Mouse (Mus musculus): ENCODE measurements around the gene Farsa. TPM values are rescaled to one million over a fixed set of nuclear protein-coding genes. Genes with fewer than 3 reads are reported as not detected.

Farsa gene
- polyA plus RNA-seq, 2 experiments = 78.4 to 105 TPM

GRCm38 (mm10) chr8:84917781-84918180 is 61.0 kb downstream of the Farsa start:
- Histone ChIP-seq H3K9me3 (ENCODE audit: control insufficient read depth, low read length) (no peaks in the 10 kb centered on the region), H3K27ac (replicated peaks; ENCODE audit: low read depth, low read length) (no peak overlapping the region), H3K4me1 (ENCODE audit: control insufficient read depth, insufficient read depth, low read length) (no peaks in the 10 kb centered on the region), H3K9ac (ENCODE audit: low read depth, low read length, severe bottlenecking) (no peak overlapping the region), H3K27me3 (ENCODE audit: control insufficient read depth, insufficient read depth, low read length) (peaks cover 5% of the 10 kb centered on the region; the same call in 1 of the 2 replicates), H3K4me3 (replicated peaks; ENCODE audit: low read length) (no peak overlapping the region), H3K4me2 (replicated peaks; ENCODE audit: low read depth, low read length, severe bottlenecking) (no peak overlapping the region), H3K36me3 (ENCODE audit: control insufficient read depth, insufficient read depth, low read length) (no peaks in the 10 kb centered on the region)
- DNase-seq (ENCODE audit: low spot score) (no peak), ATAC-seq (ENCODE audit: low FRiP score, low read depth) (no peak)
- TF ChIP-seq POLR2A (IDR thresholded peaks at IDR 0.05; ENCODE audit: borderline replicate concordance, extremely low read depth, insufficient read depth, insufficient read length) = no peak
- WGBS = 29% methylated on average over 20 of the region's 20 CpGs

GRCm38 (mm10) chr8:84918646-84919045 is 61.9 kb downstream of the Farsa start:
- no peak for ATAC-seq (ENCODE audit: low FRiP score, low read depth)
- H3K4me2 ChIP-seq (replicated peaks; ENCODE audit: low read depth, low read length, severe bottlenecking) = no peak overlapping the region
- no peaks in the 10 kb centered on the region for H3K9me3 ChIP-seq (ENCODE audit: control insufficient read depth, low read length)
- 91% methylated on average over 15 of the region's 15 CpGs for WGBS
- no peaks in the 10 kb centered on the region; the same call in 1 of the 2 replicates for H3K27me3 ChIP-seq (ENCODE audit: control insufficient read depth, insufficient read depth, low read length)
- no peak overlapping the region for H3K9ac ChIP-seq (ENCODE audit: low read depth, low read length, severe bottlenecking)
- H3K4me3 ChIP-seq (replicated peaks; ENCODE audit: low read length) = no peak overlapping the region
- no peaks in the 10 kb centered on the region for H3K36me3 ChIP-seq (ENCODE audit: control insufficient read depth, insufficient read depth, low read length)
- no peak for DNase-seq (ENCODE audit: low spot score)
- no peaks in the 10 kb centered on the region for H3K4me1 ChIP-seq (ENCODE audit: control insufficient read depth, insufficient read depth, low read length)
- no peak for TF ChIP-seq POLR2A (IDR thresholded peaks at IDR 0.05; ENCODE audit: borderline replicate concordance, extremely low read depth, insufficient read depth, insufficient read length)
- H3K27ac ChIP-seq (replicated peaks; ENCODE audit: low read depth, low read length) = no peak overlapping the region

Small RNA genes lying within 50 kb of the gene (microRNA-seq; reads per million reads assigned to microRNA genes)
- gene Mir7069 = not detected

Other genes with a start within 250 kb of the Farsa start
Only the 30 nearest of the 31 such genes appear.
- 33.3 and 38.2 TPM in 2 replicates for gene Ier2, start 194.1 kb upstream of the Farsa start, polyA plus RNA-seq (2012; rRNA removed)
- gene Ier2, start 194.1 kb upstream of the Farsa start, polyA plus RNA-seq (2014; fragmentation: Nextera tagmentation; extraction: Ambion mirVana) = 66.0 and 70.1 TPM in 2 replicates
- gene Trmt1, start 170.7 kb upstream of the Farsa start, polyA plus RNA-seq (2012; rRNA removed) = 144 and 158 TPM in 2 replicates
- gene Trmt1, start 170.7 kb upstream of the Farsa start, polyA plus RNA-seq (2014; fragmentation: Nextera tagmentation; extraction: Ambion mirVana) = 71.0 and 71.7 TPM in 2 replicates
- 68.8 and 86.2 TPM in 2 replicates for gene Nacc1, start 169.1 kb upstream of the Farsa start, polyA plus RNA-seq (2012; rRNA removed)
- 18.5 and 19.8 TPM in 2 replicates for gene Nacc1, start 169.1 kb upstream of the Farsa start, polyA plus RNA-seq (2014; fragmentation: Nextera tagmentation; extraction: Ambion mirVana)
- gene Lyl1, start 155.5 kb upstream of the Farsa start, polyA plus RNA-seq (2012; rRNA removed) = 7.1 and 7.6 TPM in 2 replicates
- 5.6 and 6.2 TPM in 2 replicates for gene Lyl1, start 155.5 kb upstream of the Farsa start, polyA plus RNA-seq (2014; fragmentation: Nextera tagmentation; extraction: Ambion mirVana)
- gene G430095P16Rik, start 134.0 kb upstream of the Farsa start, polyA plus RNA-seq (2012; rRNA removed) = 4.3 and 4.8 TPM in 2 replicates
- 5.7 and 6.0 TPM in 2 replicates for gene G430095P16Rik, start 134.0 kb upstream of the Farsa start, polyA plus RNA-seq (2014; fragmentation: Nextera tagmentation; extraction: Ambion mirVana)
- 81.2 and 97.7 TPM in 2 replicates for gene Nfix, start 56.6 kb upstream of the Farsa start, polyA plus RNA-seq (2012; rRNA removed)
- 100 and 108 TPM in 2 replicates for gene Nfix, start 56.6 kb upstream of the Farsa start, polyA plus RNA-seq (2014; fragmentation: Nextera tagmentation; extraction: Ambion mirVana)
- gene Dand5, start 34.2 kb upstream of the Farsa start, polyA plus RNA-seq (2012; rRNA removed) = 5.7 and 5.9 TPM in 2 replicates
- 6.4 and 6.9 TPM in 2 replicates for gene Dand5, start 34.2 kb upstream of the Farsa start, polyA plus RNA-seq (2014; fragmentation: Nextera tagmentation; extraction: Ambion mirVana)
- 39.8 and 45.6 TPM in 2 replicates for gene Gadd45gip1, start 25.5 kb upstream of the Farsa start, polyA plus RNA-seq (2012; rRNA removed)
- gene Gadd45gip1, start 25.5 kb upstream of the Farsa start, polyA plus RNA-seq (2014; fragmentation: Nextera tagmentation; extraction: Ambion mirVana) = 43.2 and 44.9 TPM in 2 replicates
- 82.0 and 82.4 TPM in 2 replicates for gene Rad23a, start 16.3 kb upstream of the Farsa start, polyA plus RNA-seq (2012; rRNA removed)
- gene Rad23a, start 16.3 kb upstream of the Farsa start, polyA plus RNA-seq (2014; fragmentation: Nextera tagmentation; extraction: Ambion mirVana) = 104 and 109 TPM in 2 replicates
- 575 and 831 TPM in 2 replicates for gene Calr, start 10.1 kb upstream of the Farsa start, polyA plus RNA-seq (2012; rRNA removed)
- gene Calr, start 10.1 kb upstream of the Farsa start, polyA plus RNA-seq (2014; fragmentation: Nextera tagmentation; extraction: Ambion mirVana) = 802 and 827 TPM in 2 replicates
- 30.5 and 36.9 TPM in 2 replicates for gene Syce2, start 15.1 kb downstream of the Farsa start, polyA plus RNA-seq (2012; rRNA removed)
- 75.3 and 78.4 TPM in 2 replicates for gene Syce2, start 15.1 kb downstream of the Farsa start, polyA plus RNA-seq (2014; fragmentation: Nextera tagmentation; extraction: Ambion mirVana)
- gene Gcdh, start 36.9 kb downstream of the Farsa start, polyA plus RNA-seq (2012; rRNA removed) = 45.8 and 58.9 TPM in 2 replicates
- 29.8 and 34.5 TPM in 2 replicates for gene Gcdh, start 36.9 kb downstream of the Farsa start, polyA plus RNA-seq (2014; fragmentation: Nextera tagmentation; extraction: Ambion mirVana)
- gene Klf1, start 44.9 kb downstream of the Farsa start, polyA plus RNA-seq (2012; rRNA removed) = 2.5 and 3.0 TPM in 2 replicates
- gene Klf1, start 44.9 kb downstream of the Farsa start, polyA plus RNA-seq (2014; fragmentation: Nextera tagmentation; extraction: Ambion mirVana) = 1.4 and 2.0 TPM in 2 replicates
- 18.5 and 20.5 TPM in 2 replicates for gene Dnase2a, start 51.6 kb downstream of the Farsa start, polyA plus RNA-seq (2012; rRNA removed)
- 13.8 and 15.4 TPM in 2 replicates for gene Dnase2a, start 51.6 kb downstream of the Farsa start, polyA plus RNA-seq (2014; fragmentation: Nextera tagmentation; extraction: Ambion mirVana)
- 0.36 and 0.50 TPM in 2 replicates for gene Mast1, start 80.4 kb downstream of the Farsa start, polyA plus RNA-seq (2012; rRNA removed)
- 0.15 and 0.32 TPM in 2 replicates for gene Mast1, start 80.4 kb downstream of the Farsa start, polyA plus RNA-seq (2014; fragmentation: Nextera tagmentation; extraction: Ambion mirVana)
- not detected in 2 replicates for gene Rtbdn, start 90.0 kb downstream of the Farsa start, polyA plus RNA-seq (2012; rRNA removed)
- gene Rtbdn, start 90.0 kb downstream of the Farsa start, polyA plus RNA-seq (2014; fragmentation: Nextera tagmentation; extraction: Ambion mirVana) = not detected in 2 replicates
- 2.0 TPM in 1 of 2 replicates, not detected in the other for gene Gm49661, start 112.4 kb downstream of the Farsa start, polyA plus RNA-seq (2012; rRNA removed)
- not detected in 2 replicates for gene Gm49661, start 112.4 kb downstream of the Farsa start, polyA plus RNA-seq (2014; fragmentation: Nextera tagmentation; extraction: Ambion mirVana)
- gene Prdx2, start 112.6 kb downstream of the Farsa start, polyA plus RNA-seq (2012; rRNA removed) = 387 and 405 TPM in 2 replicates
- 839 and 877 TPM in 2 replicates for gene Prdx2, start 112.6 kb downstream of the Farsa start, polyA plus RNA-seq (2014; fragmentation: Nextera tagmentation; extraction: Ambion mirVana)
- gene Rnaseh2a, start 112.8 kb downstream of the Farsa start, polyA plus RNA-seq (2012; rRNA removed) = 58.6 and 60.8 TPM in 2 replicates
- gene Rnaseh2a, start 112.8 kb downstream of the Farsa start, polyA plus RNA-seq (2014; fragmentation: Nextera tagmentation; extraction: Ambion mirVana) = 87.6 and 90.8 TPM in 2 replicates
- gene Junb, start 121.7 kb downstream of the Farsa start, polyA plus RNA-seq (2012; rRNA removed) = 11.3 and 16.4 TPM in 2 replicates
- gene Junb, start 121.7 kb downstream of the Farsa start, polyA plus RNA-seq (2014; fragmentation: Nextera tagmentation; extraction: Ambion mirVana) = 16.9 and 18.0 TPM in 2 replicates
- gene Hook2, start 133.6 kb downstream of the Farsa start, polyA plus RNA-seq (2012; rRNA removed) = 15.1 and 17.7 TPM in 2 replicates
- gene Hook2, start 133.6 kb downstream of the Farsa start, polyA plus RNA-seq (2014; fragmentation: Nextera tagmentation; extraction: Ambion mirVana) = 17.4 and 18.1 TPM in 2 replicates
- gene Best2, start 157.5 kb downstream of the Farsa start, polyA plus RNA-seq (2012; rRNA removed) = 0.08 and 0.15 TPM in 2 replicates
- gene Best2, start 157.5 kb downstream of the Farsa start, polyA plus RNA-seq (2014; fragmentation: Nextera tagmentation; extraction: Ambion mirVana) = not detected in 2 replicates
- 173 and 207 TPM in 2 replicates for gene Asna1, start 168.3 kb downstream of the Farsa start, polyA plus RNA-seq (2012; rRNA removed)
- 95.0 and 98.0 TPM in 2 replicates for gene Asna1, start 168.3 kb downstream of the Farsa start, polyA plus RNA-seq (2014; fragmentation: Nextera tagmentation; extraction: Ambion mirVana)
- 163 and 168 TPM in 2 replicates for gene Trir, start 169.8 kb downstream of the Farsa start, polyA plus RNA-seq (2012; rRNA removed)
- gene Trir, start 169.8 kb downstream of the Farsa start, polyA plus RNA-seq (2014; fragmentation: Nextera tagmentation; extraction: Ambion mirVana) = 135 and 156 TPM in 2 replicates
- 89.9 and 112 TPM in 2 replicates for gene Tnpo2, start 179.9 kb downstream of the Farsa start, polyA plus RNA-seq (2012; rRNA removed)
- 16.9 and 18.0 TPM in 2 replicates for gene Tnpo2, start 179.9 kb downstream of the Farsa start, polyA plus RNA-seq (2014; fragmentation: Nextera tagmentation; extraction: Ambion mirVana)
- 51.0 and 73.3 TPM in 2 replicates for gene Fbxw9, start 203.1 kb downstream of the Farsa start, polyA plus RNA-seq (2012; rRNA removed)
- gene Fbxw9, start 203.1 kb downstream of the Farsa start, polyA plus RNA-seq (2014; fragmentation: Nextera tagmentation; extraction: Ambion mirVana) = 28.6 and 30.5 TPM in 2 replicates
- 0.99 TPM in 1 of 2 replicates, not detected in the other for gene Gm5741, start 211.0 kb downstream of the Farsa start, polyA plus RNA-seq (2012; rRNA removed)
- gene Gm5741, start 211.0 kb downstream of the Farsa start, polyA plus RNA-seq (2014; fragmentation: Nextera tagmentation; extraction: Ambion mirVana) = 0.74 and 1.6 TPM in 2 replicates
- gene Dhps, start 214.8 kb downstream of the Farsa start, polyA plus RNA-seq (2012; rRNA removed) = 44.9 and 46.9 TPM in 2 replicates
- 46.1 and 47.7 TPM in 2 replicates for gene Dhps, start 214.8 kb downstream of the Farsa start, polyA plus RNA-seq (2014; fragmentation: Nextera tagmentation; extraction: Ambion mirVana)
- gene Wdr83os, start 223.8 kb downstream of the Farsa start, polyA plus RNA-seq (2012; rRNA removed) = 87.2 and 112 TPM in 2 replicates
- gene Wdr83os, start 223.8 kb downstream of the Farsa start, polyA plus RNA-seq (2014; fragmentation: Nextera tagmentation; extraction: Ambion mirVana) = 138 and 139 TPM in 2 replicates
- gene Wdr83, start 224.3 kb downstream of the Farsa start, polyA plus RNA-seq (2012; rRNA removed) = 53.2 and 58.4 TPM in 2 replicates
- gene Wdr83, start 224.3 kb downstream of the Farsa start, polyA plus RNA-seq (2014; fragmentation: Nextera tagmentation; extraction: Ambion mirVana) = 36.8 and 38.4 TPM in 2 replicates

Data from limb, embryonic 14.5 days (tissue).